Mouse (Mus musculus) right cerebral cortex, postnatal 4 days (tissue): ENCODE measurements around the gene Dgki.

Experiments
- DNase-seq: peaks from one replicate; pipeline ENCODE4 v3.0.0-alpha.2; 2022

Gene Dgki

GRCm38 (mm10) chr6:36899872-36900271 lies 400.1 kb downstream of the Dgki start:
- no peak for DNase-seq

GRCm38 (mm10) chr6:36898412-36898811 lies 401.6 kb downstream of the Dgki start:
- DNase-seq = no peak

DNA sequence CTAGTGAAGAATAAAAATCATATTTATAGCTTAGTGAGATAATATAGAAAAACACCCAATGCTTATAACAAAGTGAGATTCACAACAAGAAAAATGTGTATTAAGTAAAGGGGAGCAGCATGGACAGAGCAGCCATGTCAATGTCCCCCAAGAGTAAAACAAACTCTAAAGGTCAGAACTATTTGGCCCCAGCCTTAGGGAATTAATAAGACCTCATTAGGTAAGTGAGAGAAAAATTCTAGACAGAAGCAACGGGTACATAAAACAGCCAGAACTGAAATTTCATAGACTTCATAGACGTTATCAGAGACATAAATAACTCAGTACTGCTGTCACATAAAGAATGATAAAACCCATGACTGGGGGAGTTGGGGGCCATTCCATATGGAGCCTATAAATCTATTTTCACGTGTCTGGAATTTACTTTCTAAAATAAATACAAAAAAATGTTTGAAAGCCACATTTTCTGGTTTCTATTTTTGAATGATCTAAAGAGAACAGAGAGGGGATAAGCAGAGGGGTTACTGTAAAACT lies 402.3 kb downstream of the Dgki start:
- no peak for DNase-seq

DNA sequence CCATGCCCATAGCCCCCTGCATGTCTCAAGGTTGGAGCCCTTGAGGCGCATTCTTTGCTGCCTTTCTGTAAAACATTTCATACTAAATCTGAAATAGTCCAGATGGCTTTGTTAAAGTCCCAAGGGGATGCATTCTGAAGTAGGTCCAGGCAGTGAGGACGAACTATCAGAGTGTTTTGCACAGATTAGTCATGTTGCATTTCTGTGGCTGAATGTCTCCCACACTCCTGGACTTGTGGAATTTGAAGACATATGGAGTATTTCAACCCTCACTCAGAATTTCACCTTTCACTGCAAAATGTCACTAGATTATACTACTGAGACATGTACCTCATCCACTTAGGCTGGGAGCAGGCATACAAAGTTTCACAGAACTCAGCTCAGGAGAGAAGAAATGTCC lies 403.3 kb downstream of the Dgki start:
- no peak for DNase-seq

DNA sequence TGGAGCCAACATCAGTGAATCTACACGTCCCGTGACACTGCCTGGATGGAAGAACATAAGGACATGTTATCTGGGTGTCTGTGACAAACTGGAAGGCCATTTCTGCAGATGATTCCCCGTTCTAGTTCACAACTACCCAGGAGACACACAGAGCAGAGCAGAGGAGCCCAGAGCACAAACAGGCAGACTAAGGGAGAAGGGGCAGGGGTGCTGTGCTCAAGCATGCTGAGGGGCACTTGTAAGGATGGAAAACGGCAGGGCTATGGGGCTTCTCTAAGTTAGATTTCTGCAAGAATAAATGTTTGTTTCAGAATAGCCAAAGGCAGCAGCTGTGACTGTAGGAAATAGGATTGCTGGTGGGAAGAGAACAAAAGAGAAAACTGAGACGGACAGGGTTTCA lies 408.2 kb downstream of the Dgki start:
- no peak for DNase-seq

GRCm38 (mm10) chr6:36890776-36891175 lies 409.2 kb downstream of the Dgki start:
- no peak for DNase-seq

- no peak for DNase-seq
Measured at GRCm38 (mm10) chr6:36890296-36890695, 409.7 kb downstream of the Dgki start.

GRCm38 (mm10) chr6:36881309-36881708 lies 418.7 kb downstream of the Dgki start:
- no peak for DNase-seq

- DNase-seq = no peak
Measured at GRCm38 (mm10) chr6:36880643-36881263, 419.2 kb downstream of the Dgki start.

- DNase-seq = no peak
Measured at GRCm38 (mm10) chr6:36877399-36877798, 422.6 kb downstream of the Dgki start.

- no peak for DNase-seq
Measured at GRCm38 (mm10) chr6:36876426-36876825, 423.6 kb downstream of the Dgki start.

GRCm38 (mm10) chr6:36875926-36876325 lies 424.1 kb downstream of the Dgki start:
- no peak for DNase-seq

DNA sequence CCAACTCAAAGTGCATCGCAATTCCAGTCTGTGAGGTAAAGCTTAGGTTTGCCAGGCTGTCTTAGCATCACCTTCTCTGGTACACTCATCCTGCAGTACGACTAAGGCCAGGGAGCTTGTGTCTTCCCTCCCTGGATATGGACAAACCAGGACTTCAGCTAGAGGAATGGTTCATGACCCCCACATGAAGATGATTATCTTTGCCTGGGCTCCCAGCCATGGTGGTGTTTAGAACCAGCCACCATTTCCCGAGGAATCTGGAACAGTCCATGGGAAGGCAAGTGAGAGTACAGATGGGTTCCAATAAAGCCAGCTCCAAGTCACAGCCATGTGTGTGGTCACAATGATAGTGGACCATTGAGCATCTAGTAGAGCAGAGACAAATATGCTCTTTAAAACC lies 427.1 kb downstream of the Dgki start:
- DNase-seq = no peak

- no peak for DNase-seq
Measured at GRCm38 (mm10) chr6:36868217-36868616, 431.8 kb downstream of the Dgki start.

GRCm38 (mm10) chr6:36858258-36859041 lies 441.5 kb downstream of the Dgki start:
- no peak for DNase-seq

GRCm38 (mm10) chr6:36857627-36858257 lies 442.2 kb downstream of the Dgki start:
- DNase-seq = no peak

DNA sequence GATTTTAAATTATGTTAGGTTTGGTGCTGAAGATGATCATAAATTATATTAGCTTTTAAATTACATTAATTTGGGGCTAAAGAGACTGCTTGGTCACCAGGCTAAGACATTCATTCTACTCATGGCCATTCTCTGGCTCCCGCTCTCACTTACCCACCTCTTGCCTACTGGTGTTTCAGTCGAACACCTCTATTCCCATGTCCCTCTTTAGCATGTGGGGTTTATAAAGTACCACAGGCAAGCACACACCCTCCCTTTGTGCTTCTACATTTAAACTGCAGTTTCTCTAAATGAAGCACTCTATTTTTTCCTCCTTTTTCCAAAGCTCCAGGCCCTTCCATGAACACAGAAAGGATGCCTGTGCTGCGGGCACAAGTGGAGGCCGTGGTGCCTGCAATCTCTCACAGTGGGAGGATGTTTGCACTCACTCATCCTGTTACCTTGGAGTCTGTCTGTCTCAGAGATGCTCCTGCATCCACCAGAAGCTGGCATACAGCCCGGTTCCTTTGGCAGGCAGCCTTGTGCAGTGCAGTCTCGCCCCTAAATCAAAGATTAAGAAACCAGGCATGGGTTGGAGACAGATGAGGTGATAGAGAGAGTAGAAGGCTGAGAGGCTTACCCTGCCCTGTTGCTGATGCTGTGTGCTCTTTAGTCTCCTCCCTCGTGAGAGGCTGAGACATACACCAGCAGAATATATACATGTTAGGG lies 449.4 kb downstream of the Dgki start:
- peak; percentile 81 for DNase-seq

GRCm38 (mm10) chr6:36845288-36845687 lies 454.7 kb downstream of the Dgki start:
- DNase-seq = no peak

- no peak for DNase-seq
Measured at GRCm38 (mm10) chr6:36844258-36844657, 455.7 kb downstream of the Dgki start.

- no peak for DNase-seq
Measured at GRCm38 (mm10) chr6:36843031-36843488, 456.9 kb downstream of the Dgki start.

DNA sequence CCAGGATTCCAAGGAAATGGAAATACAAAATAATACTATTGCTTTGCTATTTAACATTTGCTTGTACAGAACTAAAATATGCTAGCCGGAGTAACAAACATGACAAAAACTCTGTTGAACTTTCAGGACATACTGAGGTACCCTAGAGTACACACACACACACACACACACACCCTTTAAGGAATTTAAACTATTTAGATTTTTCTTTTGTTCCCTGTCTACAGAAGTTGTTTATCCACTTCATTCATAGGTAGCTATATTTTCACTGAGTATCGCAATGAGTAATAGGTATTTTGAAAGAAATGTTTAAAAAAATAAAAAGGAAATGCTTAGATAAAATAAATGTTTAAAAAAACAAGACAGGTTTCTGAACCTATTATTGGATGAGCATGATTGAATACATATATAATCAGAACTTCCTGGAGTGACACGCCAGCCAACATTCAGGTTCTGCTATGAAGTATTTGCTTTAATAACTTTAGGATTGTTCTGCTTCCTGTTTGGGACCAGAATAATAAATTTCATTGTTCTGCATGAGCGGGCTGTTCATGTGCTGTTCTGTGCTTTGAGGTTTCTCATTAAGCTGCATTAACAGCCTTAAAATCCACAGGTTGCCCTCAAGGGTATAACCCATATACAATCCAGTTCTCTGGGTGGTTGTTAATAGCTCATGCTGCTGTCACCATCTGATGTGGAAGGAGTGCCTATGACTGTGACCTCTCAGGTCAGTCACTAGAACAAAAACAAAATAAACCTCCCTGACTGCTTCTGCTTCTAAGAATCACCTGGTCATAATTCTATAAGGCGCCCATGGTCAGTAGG lies 457.7 kb downstream of the Dgki start:
- DNase-seq = no peak

DNA sequence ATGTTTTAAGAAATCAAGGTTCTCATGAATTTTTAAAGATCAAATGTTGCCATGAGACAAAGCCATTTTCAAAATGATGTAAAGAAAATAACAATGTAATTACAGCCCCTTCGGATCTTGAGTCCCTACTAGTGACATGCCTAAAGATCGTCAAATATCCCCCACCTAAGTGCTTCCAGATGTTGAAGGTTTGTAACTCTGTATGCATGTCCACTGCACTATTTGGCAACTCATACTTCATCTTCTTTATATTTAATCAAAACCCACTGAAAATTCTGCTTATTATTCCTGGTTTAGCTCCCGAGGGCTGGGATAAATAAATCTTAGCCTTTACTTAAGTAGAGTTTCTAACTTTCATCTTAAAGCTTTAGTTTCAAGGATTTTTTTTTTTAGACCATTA lies 458.3 kb downstream of the Dgki start:
- DNase-seq = no peak
